Mouse (Mus musculus): ENCODE data around the gene Ywhae.

Gene Ywhae

GRCm38 (mm10) chr11:75795321-75795636 lies 62.6 kb downstream of the Ywhae start:
- 3% methylated on average over 42 of the region's 42 CpGs for WGBS

- WGBS = 3% methylated on average over 37 of the region's 37 CpGs
These were observed 63.4 kb downstream of the Ywhae start, which contains the start of gene Doc2b for GRCm38 (mm10) chr11:75796029-75796445. Gene Doc2b, minus strand, starts transcription at chr11:75796049.

- WGBS = 88% methylated on average over 13 of the region's 13 CpGs
These were observed 64.0 kb downstream of the Ywhae start for GRCm38 (mm10) chr11:75796536-75797246.

- 87% methylated on average over 4 of the region's 4 CpGs for WGBS
These were observed 68.7 kb downstream of the Ywhae start for GRCm38 (mm10) chr11:75801369-75801768.

- WGBS = 78% methylated on average over 7 of the region's 7 CpGs
These were observed 69.3 kb downstream of the Ywhae start for GRCm38 (mm10) chr11:75801771-75802550.

- 65% methylated on average over 5 of the region's 5 CpGs for WGBS
These were observed 74.8 kb downstream of the Ywhae start for GRCm38 (mm10) chr11:75807486-75807885.

- 99% methylated on average over 3 of the region's 3 CpGs for WGBS
These were observed 77.9 kb downstream of the Ywhae start for GRCm38 (mm10) chr11:75810526-75810925.

- WGBS = 24% methylated on average over 3 of the region's 3 CpGs
These were observed 79.2 kb downstream of the Ywhae start for GRCm38 (mm10) chr11:75811900-75812299.

GRCm38 (mm10) chr11:75813085-75813484 lies 80.4 kb downstream of the Ywhae start:
- WGBS = 84% methylated on average over 10 of the region's 10 CpGs

All from cerebral cortex, adult 2 months (tissue).